Mouse (Mus musculus): ENCODE measurements at regions not wholly inside any gene's neighbourhood (a gene's known extent, or its start where the extent isn't known, plus 50 kb on each side); places are given as distances from the start of the nearest gene placed in this dataset.

DNA sequence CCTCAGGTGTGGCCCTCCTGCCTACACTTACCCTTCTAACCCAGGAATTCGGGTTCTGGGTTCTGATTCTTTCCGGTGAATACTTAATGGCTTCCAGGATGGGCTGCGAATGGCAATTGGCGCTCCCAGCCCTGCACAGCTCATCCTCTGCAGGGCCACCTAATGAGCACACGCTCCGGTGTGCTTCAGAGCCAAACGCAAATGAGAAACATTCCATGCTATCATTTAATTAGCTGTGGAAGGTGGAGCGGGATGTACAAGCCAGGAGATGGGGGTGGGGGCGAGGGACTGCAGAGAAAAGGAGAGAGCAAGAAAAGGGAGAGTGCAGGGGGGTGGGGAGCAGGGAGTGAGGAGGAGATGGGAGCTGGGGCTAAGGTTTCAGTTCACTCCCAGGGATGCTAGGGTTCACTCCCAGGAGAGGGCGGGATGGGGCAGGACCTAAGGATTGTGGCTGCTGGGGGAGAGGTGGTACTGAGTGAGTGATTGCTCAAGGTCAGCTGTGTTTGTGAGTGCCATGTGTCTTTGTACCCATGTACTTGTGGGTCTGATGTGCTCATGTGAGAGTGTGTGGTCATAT lies 169.6 kb downstream of the Matn1 start:
- TF ChIP-seq CTCF (IDR thresholded peaks at IDR 0.05; ENCODE audit: borderline replicate concordance, insufficient read depth, low read length), result no peak
- no peak for TF ChIP-seq POLR2A (IDR thresholded peaks at IDR 0.05; ENCODE audit: low read depth, low read length)

All from embryonic fibroblast, embryonic 13.5 days (primary cell).